Mouse (Mus musculus): ENCODE measurements around the gene Kank2.

- no peak for TF ChIP-seq GABPA (IDR thresholded peaks at IDR 0.05; ENCODE audit: low read depth, low read length)
- no peak for TF ChIP-seq EP300 (IDR thresholded peaks at IDR 0.05; ENCODE audit: low read depth in 1 of 2, low read length in 2 of 2)
- TF ChIP-seq ZC3H11A (IDR thresholded peaks at IDR 0.05; ENCODE audit: low read depth, low read length), result no peak
- no peak for TF ChIP-seq NRF1 (IDR thresholded peaks at IDR 0.05; ENCODE audit: insufficient read depth, low read depth, low read length, poor library complexity, severe bottlenecking)
- no peak for TF ChIP-seq POLR2A (IDR thresholded peaks at IDR 0.05; ENCODE audit: control insufficient read depth in 1 of 2, insufficient read depth in 1 of 2, low read depth in 1 of 2, low read length in 2 of 2, poor library complexity in 1 of 2)
- TF ChIP-seq CTCF (IDR thresholded peaks at IDR 0.05 in 2 of 3, conservative IDR thresholded peaks at IDR 0.05 in 1 of 3; ENCODE audit: control insufficient read depth in 1 of 3, insufficient read depth in 1 of 3, low read depth in 2 of 3, low read length in 3 of 3, poor library complexity in 1 of 3, severe bottlenecking in 1 of 3), result no peak
- no peak for TF ChIP-seq MAFK (IDR thresholded peaks at IDR 0.05; ENCODE audit: borderline replicate concordance, low read depth, low read length)
- TF ChIP-seq USF2 (IDR thresholded peaks at IDR 0.05; ENCODE audit: borderline replicate concordance in 1 of 2, insufficient read depth in 1 of 2, low read depth in 1 of 2, low read length in 2 of 2), result no peak
- no peak for TF ChIP-seq ZNF384 (IDR thresholded peaks at IDR 0.05; ENCODE audit: low read depth, low read length)
- no peak for TF ChIP-seq GATA1 (IDR thresholded peaks at IDR 0.05; ENCODE audit: low read depth, low read length)
- TF ChIP-seq RCOR1 (IDR thresholded peaks at IDR 0.05; ENCODE audit: low read depth, low read length), result no peak
- TF ChIP-seq HCFC1 (IDR thresholded peaks at IDR 0.05; ENCODE audit: low read depth, low read length), result no peak
- TF ChIP-seq CHD2 (IDR thresholded peaks at IDR 0.05; ENCODE audit: low read length), result no peak
Measured at GRCm38 (mm10) chr9:21847425-21847824, 48.9 kb upstream of the Kank2 start.

Data from MEL (cell line).